Mouse (Mus musculus) mature B cell (primary cell): ENCODE measurements around the gene Ace.
"Not testable (repeated sequence)": the region's sequence is repeated elsewhere in the genome, so short reads cannot be mapped to it uniquely, and the experiment has no call there.

ENCODE experiments used
- in situ Hi-C: fragments of 300-500 bp; cut with MboI; formaldehyde crosslinking; loops from 2 replicates; pipeline ENCODE4 v1.14.3; 2019

Ace gene

DNA sequence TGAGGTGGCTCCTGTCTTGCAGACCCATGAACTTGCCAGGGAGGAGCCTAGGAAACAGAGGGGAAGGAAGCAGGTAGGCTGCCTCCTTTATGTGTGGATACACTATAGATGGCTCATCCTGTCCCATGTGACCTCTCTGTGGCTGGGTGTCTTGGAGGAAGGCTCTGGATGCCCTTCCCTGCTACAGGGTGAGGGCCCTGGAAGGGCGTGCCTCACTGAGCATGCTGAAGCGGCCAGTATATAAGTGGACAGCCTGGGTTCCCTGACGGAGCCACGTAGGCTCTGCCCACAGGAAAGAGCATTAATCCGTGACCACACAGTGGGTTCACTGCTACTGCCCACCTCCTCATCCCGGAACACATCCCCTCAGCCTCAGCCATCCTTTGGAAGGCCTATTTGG lies 21.7 kb downstream of the Ace start:
- in situ Hi-C loops, result no loop called here

DNA sequence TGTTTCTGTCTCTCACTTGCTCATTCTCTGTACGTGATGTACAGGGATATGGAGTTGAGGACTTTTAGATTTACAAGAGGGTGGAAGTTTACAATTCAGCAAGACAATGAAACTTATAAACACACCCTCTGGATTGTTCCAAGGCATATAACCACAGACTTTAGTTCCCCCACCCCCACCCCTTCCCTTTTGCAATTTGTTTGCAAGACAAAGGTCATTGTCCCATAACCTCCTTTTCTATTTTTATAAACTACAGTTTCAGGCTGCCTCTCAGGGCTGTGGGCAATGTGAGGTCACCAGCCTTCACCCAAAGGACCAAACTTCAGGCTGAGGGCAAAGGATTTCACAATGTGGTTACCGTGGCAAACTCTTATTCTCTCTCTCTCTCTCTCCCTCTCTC lies 22.5 kb downstream of the Ace start:
- in situ Hi-C loops, result no loop called here

DNA sequence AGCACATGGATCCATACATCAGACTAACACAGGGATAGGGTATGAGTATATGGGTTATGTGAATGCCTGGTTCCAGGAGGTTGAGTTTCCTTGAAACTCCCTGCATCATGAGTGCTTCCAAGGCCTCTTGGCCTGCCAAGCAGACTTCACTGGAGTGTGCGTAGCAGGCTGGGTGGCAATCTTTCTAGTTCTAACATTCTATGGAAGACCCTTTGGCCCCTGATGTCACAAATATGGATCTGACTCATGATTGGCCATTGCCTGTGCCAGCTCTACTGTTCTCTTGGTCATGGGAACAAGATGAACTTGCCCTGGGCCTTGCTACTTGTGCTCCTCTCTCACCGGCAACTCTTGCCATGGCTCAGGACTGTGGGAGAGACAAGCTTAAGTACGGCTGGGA lies 26.6 kb downstream of the Ace start, which contains the start of gene Ace3:
Gene Ace3, plus strand, starts transcription at position 301 of the 400 bp plus-strand sequence.
- in situ Hi-C loops, result no loop called here

DNA sequence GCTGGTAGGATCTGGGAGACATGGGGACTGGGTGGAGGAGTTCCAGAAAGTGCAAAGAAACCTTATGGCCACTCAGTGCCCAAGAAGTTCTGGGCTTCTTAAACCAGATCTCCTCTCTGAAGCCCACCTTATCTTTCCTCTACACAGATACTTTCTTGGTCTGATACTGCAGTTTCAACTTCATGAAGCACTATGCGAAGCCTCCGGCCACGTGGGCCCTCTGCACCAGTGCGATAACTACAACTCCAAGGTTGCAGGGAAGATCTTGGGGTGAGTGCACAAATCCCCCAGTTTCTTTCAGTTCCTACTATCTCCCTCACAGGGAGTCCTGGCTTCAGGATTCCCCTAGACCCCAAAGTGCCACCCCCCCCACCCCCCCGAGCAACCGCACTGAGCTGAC lies 32.3 kb downstream of the Ace start:
- in situ Hi-C loops, result no loop called here

DNA sequence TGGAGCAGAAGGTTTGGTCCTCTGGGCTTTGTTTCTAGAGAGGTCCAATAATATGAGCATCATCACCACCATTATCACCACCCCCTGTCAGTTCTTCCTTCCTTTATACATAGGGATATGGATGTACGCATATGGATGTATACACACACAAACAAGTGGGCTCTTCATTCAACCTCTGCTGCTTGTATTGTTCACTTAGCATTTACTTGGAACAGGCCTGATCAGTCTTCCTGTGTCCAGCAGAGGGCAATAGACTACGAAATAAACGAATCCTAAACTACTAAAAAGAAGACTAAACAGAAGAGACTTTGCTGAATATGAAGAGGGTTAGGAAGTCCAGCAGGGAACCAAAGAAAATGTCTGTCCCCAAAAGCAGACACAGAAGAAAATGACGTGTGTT lies 34.0 kb downstream of the Ace start:
- in situ Hi-C loops, result no loop called here

DNA sequence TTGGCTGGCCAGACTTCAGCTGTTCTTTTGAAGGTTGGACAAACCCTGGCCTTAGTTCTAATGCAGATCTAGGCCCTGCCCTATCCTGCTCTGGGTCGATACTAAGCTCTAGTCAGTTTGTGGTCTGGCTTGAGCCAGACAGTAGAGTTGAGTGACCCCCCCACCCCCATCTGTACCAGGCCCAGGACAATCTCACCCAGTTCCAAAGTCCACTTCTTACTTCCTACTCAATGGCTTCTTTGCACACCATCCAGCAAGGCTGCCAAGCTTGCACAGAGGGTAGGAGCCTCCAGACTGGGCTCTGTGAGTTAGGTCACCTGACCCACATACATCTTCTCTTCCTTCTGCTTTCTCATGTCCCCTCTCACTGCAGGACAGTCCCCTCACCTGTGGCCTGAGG lies 36.8 kb downstream of the Ace start:
- in situ Hi-C loops, result no loop called here

DNA sequence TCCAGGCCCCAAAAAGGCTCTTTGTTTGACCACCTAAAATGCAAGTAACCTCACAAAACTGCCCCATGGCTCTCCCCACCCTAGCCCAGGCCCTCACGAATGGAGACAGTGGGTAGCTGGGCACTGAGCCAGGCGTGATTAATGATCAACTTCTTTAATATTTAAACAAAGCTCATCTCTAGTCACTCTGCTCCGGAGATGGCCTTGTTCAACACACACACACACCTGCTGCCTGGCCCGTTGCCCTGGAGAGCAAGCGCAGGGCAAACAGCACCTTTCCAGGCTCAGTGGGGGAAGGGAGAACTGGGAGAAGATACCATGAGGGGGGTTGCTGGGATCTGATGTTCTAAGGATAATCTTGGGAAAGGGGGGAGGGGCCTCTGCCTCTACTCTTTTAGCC lies 38.2 kb downstream of the Ace start:
- in situ Hi-C loops, result no loop called here

DNA sequence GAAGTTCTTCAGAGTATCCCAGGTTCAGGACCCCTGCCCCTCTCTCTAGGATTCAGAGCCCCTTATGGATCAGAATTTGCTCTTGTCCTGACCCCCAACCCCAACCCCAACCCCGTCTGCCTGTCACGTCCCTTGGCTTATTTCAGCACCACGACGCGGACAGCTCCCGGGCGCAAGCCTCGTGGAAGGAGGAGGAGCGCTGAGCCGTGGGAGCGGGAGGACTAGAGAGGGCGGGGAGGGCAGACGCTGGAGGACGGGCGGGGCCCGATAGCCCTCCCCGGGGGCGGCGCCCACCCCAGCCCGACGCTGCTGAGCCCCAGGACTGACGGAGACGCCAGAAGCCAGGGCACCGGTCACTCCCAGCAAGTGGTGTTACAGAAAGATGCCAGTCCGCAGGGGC lies 40.1 kb downstream of the Ace start, which contains the start of gene Kcnh6:
Gene Kcnh6, plus strand, starts transcription at position 304 of the 400 bp plus-strand sequence.
- in situ Hi-C loops, result no loop called here

DNA sequence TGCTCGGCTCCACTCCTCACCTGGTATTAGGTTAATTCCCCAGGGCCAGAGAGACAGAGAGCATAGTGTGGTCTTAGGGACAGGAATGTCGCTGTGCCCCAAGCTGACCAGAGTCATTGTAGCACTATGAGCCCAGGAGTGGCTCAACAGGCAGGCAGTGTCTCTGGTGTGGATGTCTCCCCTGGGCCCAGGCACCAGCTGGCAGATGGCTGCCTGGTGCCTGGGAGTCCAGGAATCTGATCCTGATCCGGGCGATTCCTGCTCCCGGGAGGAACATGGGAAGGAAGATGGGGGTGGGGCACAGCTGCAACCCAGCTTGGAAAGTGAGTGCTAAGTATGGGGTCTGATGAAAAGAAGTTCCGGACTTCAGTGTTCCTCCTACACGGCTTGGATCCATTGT lies 45.0 kb downstream of the Ace start:
- in situ Hi-C loops, result no loop called here

DNA sequence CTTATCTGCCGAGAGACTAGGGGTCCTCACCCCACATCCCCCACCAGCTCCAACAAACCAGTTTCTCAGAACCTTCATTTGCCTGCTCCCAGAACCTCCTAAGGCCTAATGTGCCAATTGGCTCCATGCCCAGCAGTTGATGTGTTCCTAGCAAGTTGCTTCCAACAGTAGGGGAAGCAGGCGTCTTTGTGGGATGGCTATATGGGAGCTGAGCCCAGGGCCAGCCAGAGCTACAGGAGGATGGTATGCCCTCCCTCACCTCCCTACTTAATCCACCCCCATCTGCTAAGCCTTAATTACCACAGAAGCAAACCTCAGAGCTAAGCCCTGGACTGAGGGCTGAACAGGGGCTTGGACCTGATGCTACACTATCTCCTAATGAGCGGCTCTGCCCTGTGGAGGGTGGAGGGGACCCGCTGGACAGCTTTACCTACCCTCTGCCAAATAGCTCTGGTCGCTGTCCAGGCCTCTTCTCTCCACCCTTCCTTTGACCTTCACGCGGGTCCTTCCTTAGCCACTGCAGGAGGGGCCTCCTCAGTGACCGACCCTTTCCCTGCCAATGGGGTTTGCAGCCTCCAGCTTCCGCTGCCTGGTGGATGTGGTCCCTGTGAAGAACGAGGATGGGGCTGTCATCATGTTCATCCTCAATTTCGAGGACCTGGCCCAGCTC lies 45.9 kb downstream of the Ace start:
- in situ Hi-C loops, result no loop called here

DNA sequence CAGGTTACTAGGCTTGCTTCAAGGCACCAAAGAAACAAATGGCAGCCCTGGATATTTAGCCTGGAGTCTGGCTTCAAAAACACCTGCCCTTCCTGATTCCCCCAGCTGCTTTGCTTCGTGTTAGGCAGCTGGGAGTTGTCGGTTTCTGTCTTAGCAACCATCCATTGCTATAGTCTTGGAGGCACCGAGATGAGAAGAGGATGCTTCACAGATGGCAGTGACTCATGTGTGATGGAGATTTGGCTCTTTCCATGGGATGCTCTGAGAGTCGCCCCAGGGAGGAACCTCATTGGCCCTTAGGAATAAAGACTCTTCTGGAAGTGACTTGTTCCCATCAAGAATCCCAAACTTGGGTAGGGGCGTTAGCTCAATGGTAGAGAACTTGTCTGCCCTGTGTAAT lies 48.7 kb downstream of the Ace start:
- in situ Hi-C loops, result no loop called here

DNA sequence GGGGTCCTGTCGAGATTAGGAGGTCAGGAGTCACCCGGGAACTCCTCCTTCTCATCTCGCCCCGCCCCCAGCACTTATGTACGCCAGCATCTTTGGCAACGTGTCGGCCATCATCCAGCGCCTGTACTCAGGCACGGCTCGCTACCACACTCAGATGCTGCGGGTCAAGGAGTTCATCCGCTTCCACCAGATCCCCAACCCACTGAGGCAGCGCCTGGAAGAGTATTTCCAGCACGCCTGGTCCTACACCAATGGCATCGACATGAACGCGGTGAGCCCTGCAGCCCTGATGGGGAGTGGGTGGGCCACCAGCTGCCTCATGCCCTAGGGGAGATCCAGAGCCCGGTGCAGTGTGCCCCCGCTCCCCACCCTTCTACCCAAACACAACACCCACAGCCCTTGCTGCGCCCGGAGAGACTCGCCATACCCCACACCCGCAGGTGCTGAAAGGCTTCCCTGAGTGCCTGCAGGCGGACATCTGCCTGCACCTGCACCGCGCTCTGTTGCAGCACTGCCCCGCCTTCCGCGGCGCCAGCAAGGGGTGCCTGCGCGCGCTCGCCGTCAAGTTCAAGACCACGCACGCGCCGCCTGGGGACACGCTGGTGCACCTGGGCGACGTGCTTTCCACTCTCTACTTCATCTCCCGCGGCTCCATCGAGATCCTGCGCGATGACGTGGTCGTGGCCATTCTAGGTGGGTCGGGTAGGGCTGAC lies 52.5 kb downstream of the Ace start:
- in situ Hi-C loops, result no loop called here

DNA sequence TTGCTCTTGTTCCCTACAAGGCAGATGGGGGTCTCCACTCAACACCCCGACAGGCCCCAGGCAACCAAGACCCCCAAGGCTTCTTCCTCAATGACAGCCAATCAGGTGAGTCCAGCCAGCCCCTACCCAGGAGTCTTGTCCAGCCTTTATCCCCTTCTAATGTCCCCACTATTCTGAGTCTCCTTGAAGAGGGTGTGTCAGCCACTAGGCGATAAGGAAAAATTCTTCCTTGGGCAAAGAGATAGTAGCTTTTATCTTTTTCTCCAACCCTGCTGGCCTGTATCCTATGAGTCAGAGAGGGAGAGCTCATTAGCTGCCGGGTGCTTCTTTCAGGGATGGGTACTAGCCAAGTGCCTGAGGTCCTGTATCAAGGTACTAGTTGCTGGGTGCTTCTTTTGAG lies 58.0 kb downstream of the Ace start:
- in situ Hi-C loops, result no loop called here

DNA sequence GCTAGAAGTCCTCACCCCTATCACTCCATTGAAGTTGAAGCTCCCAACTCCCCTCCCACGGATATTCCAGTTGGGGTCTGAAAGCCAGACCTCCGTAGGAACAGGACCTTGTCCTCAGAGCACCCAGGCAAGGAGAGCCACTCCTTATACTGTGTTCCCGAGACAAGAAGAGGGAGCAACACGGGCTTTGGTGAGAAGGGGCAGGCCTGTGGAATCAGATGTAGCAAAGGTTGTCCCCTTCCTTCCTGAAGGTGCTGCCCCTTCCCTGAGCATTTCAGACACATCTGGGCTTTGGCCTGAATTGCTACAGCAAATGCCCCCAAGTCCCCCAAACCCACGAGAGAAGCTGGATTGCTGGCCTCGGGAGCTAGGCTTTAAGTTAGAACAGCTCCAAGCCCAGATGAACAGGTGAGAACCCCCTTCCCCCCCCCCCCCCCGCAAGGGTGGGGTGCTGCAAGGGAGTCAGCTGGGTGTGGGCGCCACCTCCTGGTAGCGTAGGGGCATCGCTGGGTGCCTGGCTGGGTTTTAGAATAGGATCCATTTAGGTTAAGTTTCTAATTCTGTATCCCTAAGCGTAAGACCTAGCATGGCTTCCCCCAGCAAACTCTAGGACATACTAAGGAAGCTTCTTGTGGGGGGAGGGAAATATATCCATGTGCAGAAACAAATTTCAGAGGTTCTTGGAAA lies 58.9 kb downstream of the Ace start:
- in situ Hi-C loops, result no loop called here

DNA sequence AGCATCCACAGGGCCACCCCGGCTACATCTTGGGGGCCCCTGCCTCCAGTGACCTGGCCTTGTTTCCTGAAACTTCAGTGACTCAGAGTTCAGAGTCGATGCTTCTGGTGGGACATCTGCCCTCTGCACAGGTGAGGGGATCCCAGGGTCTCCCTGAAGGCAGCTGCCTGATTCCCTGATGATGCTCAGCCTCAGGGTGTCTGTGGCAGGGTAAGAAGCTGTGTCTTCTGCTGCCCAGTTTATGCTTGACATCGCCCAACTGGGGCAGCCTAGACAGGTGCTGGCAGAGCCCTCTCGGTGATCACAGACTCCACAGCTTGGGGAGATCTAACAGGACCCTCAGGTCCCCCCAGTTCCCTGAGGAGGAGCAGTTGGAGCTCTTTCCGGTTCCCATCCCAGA lies 59.9 kb downstream of the Ace start:
- in situ Hi-C loops, result no loop called here

DNA sequence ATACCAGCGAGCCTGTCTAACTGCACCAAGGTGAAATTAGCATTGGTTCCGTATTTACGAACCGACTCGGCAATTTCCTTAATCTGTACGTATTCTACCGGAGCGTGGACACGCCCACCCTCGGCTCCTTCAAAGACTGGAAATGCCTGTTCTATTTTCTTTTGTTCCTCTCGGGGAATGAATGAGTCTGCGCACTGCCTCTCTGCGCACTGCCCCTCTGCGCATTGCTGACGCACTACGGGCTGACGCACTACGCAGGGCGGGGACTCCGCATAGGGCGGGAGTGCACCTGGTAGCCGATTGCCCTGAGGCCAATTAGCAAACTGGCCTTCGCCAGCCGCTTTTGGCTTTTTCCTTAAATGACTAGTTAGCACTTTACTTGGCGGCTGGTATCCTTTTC lies 64.3 kb downstream of the Ace start:
- in situ Hi-C loops, result not testable (repeated sequence)

DNA sequence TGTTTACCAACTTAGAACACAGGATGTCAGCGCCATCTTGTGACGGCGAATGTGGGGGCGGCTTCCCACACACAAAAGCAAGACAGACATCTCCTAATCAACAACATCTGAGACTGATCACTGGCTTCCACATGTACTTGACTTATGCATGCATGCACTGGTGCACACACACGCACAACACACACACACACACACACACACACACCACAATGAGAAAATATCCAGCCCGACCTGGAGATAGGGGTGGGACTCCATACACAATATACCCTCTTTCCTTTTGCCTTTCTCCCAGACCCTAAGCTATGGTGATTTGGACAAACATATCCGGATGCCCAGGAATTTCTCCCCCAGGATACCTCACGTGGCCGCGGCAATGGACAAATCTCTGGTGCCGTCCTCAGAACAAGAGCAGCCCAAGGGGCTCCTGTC lies 65.8 kb downstream of the Ace start:
- in situ Hi-C loops, result no loop called here

DNA sequence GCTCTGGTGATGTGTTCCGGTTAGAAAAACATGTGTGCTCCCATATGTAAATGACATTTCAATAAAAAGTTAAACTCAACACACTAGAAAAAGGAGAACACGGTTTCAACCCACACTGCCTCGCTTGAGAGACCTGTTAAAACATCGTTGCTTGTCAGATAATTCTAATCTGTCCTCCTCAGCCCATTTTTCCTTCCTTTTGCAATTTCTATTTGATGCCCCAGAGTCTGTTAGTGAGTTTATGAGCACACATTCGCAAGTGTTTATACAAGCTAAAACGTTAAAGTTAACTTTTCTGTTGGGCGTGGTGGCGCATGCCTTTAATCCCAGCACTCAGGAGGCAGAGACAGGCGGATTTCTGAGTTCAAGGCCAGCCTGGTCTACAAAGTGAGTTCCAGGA lies 67.2 kb downstream of the Ace start:
- in situ Hi-C loops, result no loop called here

DNA sequence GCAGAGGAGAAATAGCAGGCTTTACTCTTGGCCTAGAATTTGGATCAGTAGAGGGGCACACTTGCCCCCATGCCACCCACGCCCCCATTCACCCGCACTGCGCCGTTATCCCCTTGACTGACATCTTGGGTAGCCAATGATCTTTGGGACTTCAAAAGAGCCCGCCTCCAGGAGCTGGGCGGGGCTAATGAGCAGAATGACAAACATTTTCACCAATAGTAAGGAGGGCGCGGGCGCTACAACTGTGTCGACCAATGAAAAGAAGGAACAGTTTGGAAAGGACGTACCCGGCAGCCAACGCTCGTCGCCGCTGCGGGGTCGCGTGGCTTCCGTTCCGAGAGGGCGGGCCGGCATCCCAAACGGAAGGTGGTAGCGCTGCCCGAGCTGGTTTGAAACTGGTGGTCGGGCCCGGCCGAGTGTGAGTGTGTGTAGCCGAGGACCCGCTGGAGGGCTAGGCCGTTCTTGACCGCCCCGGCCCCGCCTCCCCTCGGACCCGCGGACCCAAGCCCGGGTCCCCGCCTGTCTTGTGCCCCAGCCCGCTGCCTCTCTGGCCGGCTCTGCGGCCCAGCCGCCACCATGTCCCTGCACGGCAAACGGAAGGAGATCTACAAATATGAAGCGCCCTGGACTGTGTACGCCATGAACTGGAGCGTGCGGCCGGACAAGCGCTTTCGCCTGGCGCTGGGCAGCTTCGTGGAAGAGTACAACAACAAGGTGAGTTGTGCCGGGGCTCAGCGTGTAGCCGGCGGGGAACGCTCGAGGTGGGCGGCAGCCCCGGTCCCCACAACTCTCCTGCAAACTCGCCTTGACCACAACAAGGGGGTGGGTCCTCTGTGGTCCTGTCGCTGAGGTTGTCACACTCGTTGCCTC lies 69.0 kb downstream of the Ace start, which contains the start of gene Dcaf7:
Gene Dcaf7, plus strand, starts transcription at position 325 of the 870 bp plus-strand sequence.
- in situ Hi-C loops, result no loop called here

DNA sequence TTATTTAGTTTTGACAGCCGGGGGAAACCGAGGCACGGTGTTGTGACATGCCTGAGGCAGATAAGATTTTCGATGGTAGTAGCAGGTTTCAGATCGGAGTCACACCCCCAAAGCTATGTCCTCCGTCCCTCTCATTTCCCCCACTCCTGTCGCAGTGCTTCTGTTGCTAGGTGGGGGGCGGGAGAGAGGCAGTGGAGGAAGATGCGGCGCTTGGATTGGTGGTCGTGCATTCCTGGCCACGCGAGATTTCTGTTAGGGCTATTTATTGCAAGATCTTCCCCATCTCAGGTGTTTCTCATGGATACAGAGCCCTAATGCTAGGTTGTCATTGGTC lies 69.6 kb downstream of the Ace start:
- in situ Hi-C loops, result no loop called here
